Mouse (Mus musculus) hindbrain, embryonic 16.5 days (tissue): Measurements from ENCODE around the gene Olfr166. TPM values are rescaled to one million over a fixed set of nuclear protein-coding genes. Genes with fewer than 3 reads are reported as not detected.
"Not testable (repeated sequence)": the region's sequence is repeated elsewhere in the genome, so short reads cannot be mapped to it uniquely, and the experiment has no call there.

ENCODE experiments used
- ATAC-seq: fragments of 200-750 bp; cut with Nextera tagmentation; 2 replicates; pipeline ENCODE4 v1.8.0; 2017; ENCODE audit warnings: moderate TSS enrichment, moderate library complexity
- H3K27ac ChIP-seq: fragments of 300-500 bp; sonication (generic); 2 replicates; pipeline ENCODE4 v1.5.1; 2014; ENCODE audit warnings: low read depth, mild to moderate bottlenecking, control low read depth, low read length, moderate library complexity
- H3K27me3 ChIP-seq: fragments of 300-500 bp; sonication (generic); replicated peaks from 2 replicates; pipeline ENCODE4 v1.6.1; 2014; ENCODE audit warnings: low read length; ENCODE audit not compliant: control insufficient read depth, insufficient read depth
- H3K36me3 ChIP-seq: fragments of 300-500 bp; sonication (generic); 2 replicates; pipeline ENCODE4 v1.6.1; 2014; ENCODE audit warnings: mild to moderate bottlenecking, low read length, moderate library complexity, mixed read lengths; ENCODE audit not compliant: control insufficient read depth, insufficient read depth
- H3K4me1 ChIP-seq: fragments of 300-500 bp; sonication (generic); 2 replicates; pipeline ENCODE4 v1.6.1; 2014; ENCODE audit warnings: low read depth, low read length; ENCODE audit not compliant: control insufficient read depth, insufficient read depth
- H3K4me2 ChIP-seq: fragments of 300-500 bp; sonication (generic); 2 replicates; pipeline ENCODE4 v1.6.1; 2014; ENCODE audit warnings: mild to moderate bottlenecking, low read length, control low read depth, moderate library complexity
- H3K4me3 ChIP-seq: fragments of 300-500 bp; sonication (generic); 2 replicates; pipeline ENCODE4 v1.5.1; 2014; ENCODE audit warnings: mild to moderate bottlenecking, low read length, control low read depth, moderate library complexity
- H3K9ac ChIP-seq: fragments of 300-500 bp; sonication (generic); 2 replicates; pipeline ENCODE4 v1.6.1; 2014; ENCODE audit warnings: low read depth, mild to moderate bottlenecking, control low read depth, low read length, moderate library complexity
- H3K9me3 ChIP-seq: fragments of 300-500 bp; sonication (generic); 2 replicates; pipeline ENCODE4 v1.6.1; 2014; ENCODE audit warnings: mild to moderate bottlenecking, low read length, moderate library complexity; ENCODE audit not compliant: control insufficient read depth
- WGBS: fragments of 180-500 bp; shearing (Covaris S2); extraction: QIAGEN DNeasy Blood & Tissue Kit; methylation state at CpG from one replicate; pipeline ENCODE4 v1.1.7; 2014; 5-methylcytosine and 5-hydroxymethylcytosine counted together
- polyA plus RNA-seq: library from polyadenylated mRNA; unstranded; fragments of >200 nt; fragmentation: Nextera tagmentation; extraction: Ambion mirVana; gene quantifications from 2 replicates; pipeline ENCODE4 v1.2.1, GENCODE M21; 2015

Olfr166 gene
- not detected in 2 replicates for polyA plus RNA-seq

GRCm38 (mm10) chr16:19483394-19483793 lies at the start of gene Olfr166:
Gene Olfr166, plus strand, starts transcription at chr16:19483694.
- Histone ChIP-seq H3K27ac (no peak within 1 kb of the TSS), H3K9me3 (no peaks in the 10 kb centered on the region), H3K36me3 (no peaks in the 10 kb centered on the region), H3K9ac (no peak within 1 kb of the TSS), H3K27me3 (no peaks in the 10 kb centered on the region), H3K4me3 (no peak within 1 kb of the TSS), H3K4me2 (no peak within 1 kb of the TSS), H3K4me1 (no peaks in the 10 kb centered on the region)
- ATAC-seq = no peak

GRCm38 (mm10) chr16:19458741-19459140 lies 24.8 kb upstream of the Olfr166 start:
- H3K9me3 ChIP-seq, H3K36me3 ChIP-seq, H3K4me1 ChIP-seq, H3K4me3 ChIP-seq, H3K4me2 ChIP-seq, ATAC-seq, H3K27ac ChIP-seq, H3K27me3 ChIP-seq, H3K9ac ChIP-seq: not testable (repeated sequence)
- WGBS = 75% methylated on average over 4 of the region's 4 CpGs

- H3K27ac ChIP-seq = no peak overlapping the region
- WGBS = 100% methylated on average over 1 of the region's 1 CpGs
- H3K36me3 ChIP-seq = no peaks in the 10 kb centered on the region
- H3K27me3 ChIP-seq = no peaks in the 10 kb centered on the region
- ATAC-seq = no peak
- H3K9me3 ChIP-seq = peaks cover 2% of the 10 kb centered on the region; the same call in 1 of the 2 replicates
- no peaks in the 10 kb centered on the region for H3K4me1 ChIP-seq
- no peak overlapping the region for H3K9ac ChIP-seq
- no peak overlapping the region for H3K4me2 ChIP-seq
- no peak overlapping the region for H3K4me3 ChIP-seq
Observed at GRCm38 (mm10) chr16:19464365-19464764, 19.1 kb upstream of the Olfr166 start.

GRCm38 (mm10) chr16:19522166-19522565 lies 38.7 kb downstream of the Olfr166 start, which contains the start of gene Olfr167:
Gene Olfr167, minus strand, starts transcription at chr16:19522266.
- H3K9me3 ChIP-seq = no peaks in the 10 kb centered on the region
- no peaks in the 10 kb centered on the region for H3K4me1 ChIP-seq
- no peak within 1 kb of the TSS for H3K4me2 ChIP-seq
- H3K4me3 ChIP-seq = no peak within 1 kb of the TSS
- ATAC-seq = no peak
- H3K9ac ChIP-seq = no peak within 1 kb of the TSS
- no peak within 1 kb of the TSS for H3K27ac ChIP-seq
- no peaks in the 10 kb centered on the region for H3K36me3 ChIP-seq
- 88% methylated on average over 2 of the region's 2 CpGs for WGBS
- H3K27me3 ChIP-seq = no peaks in the 10 kb centered on the region

- ATAC-seq = no peak
- Histone ChIP-seq H3K27me3 (no peaks in the 10 kb centered on the region), H3K9me3 (no peaks in the 10 kb centered on the region), H3K27ac (no peak within 1 kb of the TSS), H3K4me1 (no peaks in the 10 kb centered on the region), H3K9ac (no peak within 1 kb of the TSS), H3K36me3 (no peaks in the 10 kb centered on the region), H3K4me2 (no peak within 1 kb of the TSS), H3K4me3 (no peak within 1 kb of the TSS)
Observed at GRCm38 (mm10) chr16:19535455-19535854, 52.0 kb downstream of the Olfr166 start, which contains the start of gene Olfr168. Gene Olfr168, minus strand, starts transcription at chr16:19535555.

Other genes starting within 250 kb of the Olfr166 start
- gene Olfr164, start 169.6 kb upstream of the Olfr166 start, polyA plus RNA-seq = not detected in 2 replicates
- not detected in 2 replicates for gene Olfr165, start 60.6 kb upstream of the Olfr166 start, polyA plus RNA-seq
- not detected in 2 replicates for gene Olfr167, start 38.6 kb downstream of the Olfr166 start, polyA plus RNA-seq
- gene Olfr168, start 51.9 kb downstream of the Olfr166 start, polyA plus RNA-seq = not detected in 2 replicates
- gene Olfr169, start 88.1 kb downstream of the Olfr166 start, polyA plus RNA-seq = not detected in 2 replicates
- not detected in 2 replicates for gene Olfr170, start 128.2 kb downstream of the Olfr166 start, polyA plus RNA-seq
- not detected in 2 replicates for gene Olfr171, start 146.2 kb downstream of the Olfr166 start, polyA plus RNA-seq
- gene Lamp3, start 222.7 kb downstream of the Olfr166 start, polyA plus RNA-seq = 0.11 TPM in 1 of 2 replicates, not detected in the other